Mouse (Mus musculus): ENCODE data around the gene Flywch2. TPM values are rescaled to one million over a fixed set of nuclear protein-coding genes. Genes with fewer than 3 reads are reported as not detected.
A peak's percentile ranks its signal among the peaks of the same experiment; 100 is the strongest.

The Flywch2 gene
- polyA plus RNA-seq, 1 experiment: 10.7 TPM

DNA sequence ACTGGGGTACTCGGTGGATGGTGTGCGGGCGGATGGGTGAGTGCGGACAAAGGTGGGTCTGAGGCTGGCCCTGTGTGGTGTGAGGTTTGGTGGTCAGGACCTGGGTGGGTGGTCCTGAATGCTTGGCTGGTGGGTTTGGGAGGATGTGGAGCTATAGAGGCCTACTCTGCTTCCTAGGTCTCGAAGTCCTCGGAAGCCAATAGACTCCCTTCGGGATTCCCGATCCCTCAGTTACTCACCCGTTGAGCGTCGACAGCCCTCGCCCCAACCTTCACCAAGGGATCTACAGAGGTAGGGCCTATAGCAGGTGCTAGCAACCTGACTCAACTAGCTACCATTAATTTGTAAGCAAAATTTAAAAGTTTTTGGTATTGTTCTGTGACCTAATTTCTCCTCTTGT lies 37.7 kb upstream of the Flywch2 start:
- H3K27me3 ChIP-seq (ENCODE audit: control insufficient read depth, insufficient read depth, low read length, poor library complexity, severe bottlenecking): no peaks in the 10 kb centered on the region
- peak overlapping the region; percentile 42 for H3K27ac ChIP-seq (ENCODE audit: insufficient read depth, low read length)
- no peak overlapping the region for H3K4me3 ChIP-seq (ENCODE audit: low read depth, low read length)
- H3K4me1 ChIP-seq (ENCODE audit: control insufficient read depth, insufficient read depth, low read length): peaks cover 8% of the 10 kb centered on the region
- H3K9me3 ChIP-seq (replicated peaks; ENCODE audit: control insufficient read depth, insufficient read depth, low read length, poor library complexity, severe bottlenecking): peaks cover 9% of the 10 kb centered on the region
- no peak overlapping the region for H3K9ac ChIP-seq (ENCODE audit: low read depth, poor library complexity, severe bottlenecking)
- H3K36me3 ChIP-seq (ENCODE audit: control insufficient read depth, insufficient read depth, low read length, poor library complexity, severe bottlenecking): peaks cover 83% of the 10 kb centered on the region
- TF ChIP-seq POLR2A (IDR thresholded peaks at IDR 0.05; ENCODE audit: insufficient read depth, low read length): no peak
- no peak for TF ChIP-seq CTCF (IDR thresholded peaks at IDR 0.05; ENCODE audit: low read depth, low read length)
- no peak for TF ChIP-seq EP300 (IDR thresholded peaks at IDR 0.05; ENCODE audit: insufficient read depth, low read depth, low read length)

DNA sequence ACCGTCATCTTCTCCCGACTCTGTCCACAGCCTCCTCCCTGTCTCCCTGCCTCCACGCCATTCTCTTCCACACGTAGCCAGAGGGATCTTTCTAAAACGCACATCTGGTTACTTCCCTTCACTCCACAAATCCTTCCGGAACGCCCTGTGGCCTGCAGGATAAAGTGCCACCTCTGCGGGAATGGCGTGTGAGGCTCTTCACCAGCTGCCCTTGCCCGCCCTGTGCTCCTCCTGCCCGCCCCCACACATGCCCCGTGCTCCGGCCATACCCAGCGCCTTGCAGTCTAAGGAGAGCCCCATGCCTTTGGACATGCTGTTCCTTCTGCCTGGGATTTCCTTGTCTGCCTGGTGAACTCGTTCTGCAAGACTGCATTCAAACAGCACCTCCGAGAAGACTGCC lies 37.1 kb upstream of the Flywch2 start:
- H3K27ac ChIP-seq (ENCODE audit: insufficient read depth, low read length): peak overlapping the region; percentile 42
- no peaks in the 10 kb centered on the region for H3K27me3 ChIP-seq (ENCODE audit: control insufficient read depth, insufficient read depth, low read length, poor library complexity, severe bottlenecking)
- H3K9ac ChIP-seq (ENCODE audit: low read depth, poor library complexity, severe bottlenecking): no peak overlapping the region
- H3K4me1 ChIP-seq (ENCODE audit: control insufficient read depth, insufficient read depth, low read length): peaks cover 8% of the 10 kb centered on the region
- no peak overlapping the region for H3K4me3 ChIP-seq (ENCODE audit: low read depth, low read length)
- peaks cover 89% of the 10 kb centered on the region for H3K36me3 ChIP-seq (ENCODE audit: control insufficient read depth, insufficient read depth, low read length, poor library complexity, severe bottlenecking)
- TF ChIP-seq CTCF (IDR thresholded peaks at IDR 0.05; ENCODE audit: low read depth, low read length): no peak
- TF ChIP-seq POLR2A (IDR thresholded peaks at IDR 0.05; ENCODE audit: insufficient read depth, low read length): no peak
- TF ChIP-seq EP300 (IDR thresholded peaks at IDR 0.05; ENCODE audit: insufficient read depth, low read depth, low read length): no peak
- H3K9me3 ChIP-seq (replicated peaks; ENCODE audit: control insufficient read depth, insufficient read depth, low read length, poor library complexity, severe bottlenecking): peaks cover 14% of the 10 kb centered on the region

DNA sequence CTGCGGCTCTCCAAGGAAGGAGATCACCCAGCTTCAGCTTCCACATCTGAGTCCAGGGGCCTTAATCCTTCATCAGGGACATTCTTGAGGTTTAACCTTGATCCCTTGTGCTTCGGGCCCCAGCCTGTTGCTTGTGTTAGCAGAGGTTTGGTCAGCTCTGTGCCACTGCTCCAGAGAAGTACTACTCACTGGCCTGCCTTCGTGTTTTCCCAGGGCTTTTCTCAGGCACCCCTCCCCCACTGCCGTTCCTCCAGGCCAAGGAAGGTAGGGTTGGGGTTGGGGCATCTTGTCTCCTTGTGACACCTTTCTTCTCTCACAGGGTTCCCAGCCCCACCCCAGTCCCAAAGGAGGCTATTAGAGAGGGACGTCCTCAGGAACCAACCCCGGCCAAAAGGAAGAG lies 36.2 kb upstream of the Flywch2 start:
- Histone ChIP-seq H3K36me3 (ENCODE audit: control insufficient read depth, insufficient read depth, low read length, poor library complexity, severe bottlenecking) (peaks cover 94% of the 10 kb centered on the region), H3K4me3 (ENCODE audit: low read depth, low read length) (no peak overlapping the region)

DNA sequence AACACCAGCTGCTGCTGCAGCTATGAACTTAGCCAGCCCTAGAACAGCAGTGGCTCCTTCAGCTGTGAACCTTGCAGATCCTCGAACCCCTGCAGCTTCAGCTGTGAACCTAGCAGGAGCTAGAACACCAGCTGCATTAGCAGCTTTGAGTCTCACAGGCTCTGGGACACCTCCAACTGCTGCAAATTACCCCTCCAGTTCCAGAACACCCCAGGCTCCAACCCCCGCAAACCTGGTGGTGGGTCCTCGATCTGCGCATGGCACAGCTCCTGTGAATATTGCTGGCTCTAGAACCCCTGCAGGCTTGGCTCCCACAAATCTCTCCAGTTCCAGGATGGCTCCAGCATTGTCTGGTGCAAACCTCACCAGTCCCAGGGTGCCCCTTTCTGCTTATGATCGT lies 34.9 kb upstream of the Flywch2 start:
- Histone ChIP-seq H3K9ac (ENCODE audit: low read depth, poor library complexity, severe bottlenecking) (no peak overlapping the region), H3K9me3 (replicated peaks; ENCODE audit: control insufficient read depth, insufficient read depth, low read length, poor library complexity, severe bottlenecking) (peaks cover 37% of the 10 kb centered on the region)

More for the DNA sequence above, 36.2 kb upstream of the Flywch2 start:
- H3K4me1 ChIP-seq (ENCODE audit: control insufficient read depth, insufficient read depth, low read length): peaks cover 8% of the 10 kb centered on the region
- TF ChIP-seq EP300 (IDR thresholded peaks at IDR 0.05; ENCODE audit: insufficient read depth, low read depth, low read length) (0 out of 2 replicates have a peak, but pooled peaks have one; percentile 7), POLR2A (IDR thresholded peaks at IDR 0.05; ENCODE audit: insufficient read depth, low read length) (no peak)
- H3K27ac ChIP-seq (ENCODE audit: insufficient read depth, low read length): peak overlapping the region; percentile 24
- no peak overlapping the region for H3K9ac ChIP-seq (ENCODE audit: low read depth, poor library complexity, severe bottlenecking)
- H3K27me3 ChIP-seq (ENCODE audit: control insufficient read depth, insufficient read depth, low read length, poor library complexity, severe bottlenecking): no peaks in the 10 kb centered on the region
- H3K9me3 ChIP-seq (replicated peaks; ENCODE audit: control insufficient read depth, insufficient read depth, low read length, poor library complexity, severe bottlenecking): peaks cover 24% of the 10 kb centered on the region

DNA sequence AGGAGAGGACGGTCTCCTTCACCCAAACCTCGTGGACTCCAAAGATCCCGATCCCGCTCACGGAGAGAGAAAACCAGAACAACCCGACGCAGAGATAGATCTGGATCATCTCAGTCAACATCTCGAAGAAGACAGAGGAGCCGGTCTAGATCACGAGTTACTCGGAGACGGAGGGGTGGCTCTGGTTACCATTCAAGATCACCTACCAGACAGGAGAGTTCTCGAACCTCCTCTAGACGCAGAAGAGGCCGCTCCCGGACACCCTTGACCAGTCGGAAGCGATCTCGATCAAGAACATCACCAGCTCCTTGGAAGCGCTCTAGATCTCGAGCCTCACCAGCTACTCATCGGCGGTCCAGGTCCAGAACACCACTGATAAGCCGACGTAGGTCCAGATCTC lies 33.4 kb upstream of the Flywch2 start:
- H3K9ac ChIP-seq (ENCODE audit: low read depth, poor library complexity, severe bottlenecking): no peak overlapping the region
- H3K36me3 ChIP-seq (ENCODE audit: control insufficient read depth, insufficient read depth, low read length, poor library complexity, severe bottlenecking): peaks cover 94% of the 10 kb centered on the region
- no peaks in the 10 kb centered on the region for H3K27me3 ChIP-seq (ENCODE audit: control insufficient read depth, insufficient read depth, low read length, poor library complexity, severe bottlenecking)
- TF ChIP-seq POLR2A (IDR thresholded peaks at IDR 0.05; ENCODE audit: insufficient read depth, low read length): no peak
- TF ChIP-seq CTCF (IDR thresholded peaks at IDR 0.05; ENCODE audit: low read depth, low read length): no peak
- TF ChIP-seq EP300 (IDR thresholded peaks at IDR 0.05; ENCODE audit: insufficient read depth, low read depth, low read length): no peak
- peaks cover 52% of the 10 kb centered on the region for H3K9me3 ChIP-seq (replicated peaks; ENCODE audit: control insufficient read depth, insufficient read depth, low read length, poor library complexity, severe bottlenecking)
- no peak overlapping the region for H3K27ac ChIP-seq (ENCODE audit: insufficient read depth, low read length)
- H3K4me3 ChIP-seq (ENCODE audit: low read depth, low read length): no peak overlapping the region
- peaks cover 8% of the 10 kb centered on the region for H3K4me1 ChIP-seq (ENCODE audit: control insufficient read depth, insufficient read depth, low read length)

More for the DNA sequence above, 34.9 kb upstream of the Flywch2 start:
- Histone ChIP-seq H3K4me3 (ENCODE audit: low read depth, low read length) (no peak overlapping the region), H3K36me3 (ENCODE audit: control insufficient read depth, insufficient read depth, low read length, poor library complexity, severe bottlenecking) (peaks cover 94% of the 10 kb centered on the region), H3K27ac (ENCODE audit: insufficient read depth, low read length) (no peak overlapping the region), H3K27me3 (ENCODE audit: control insufficient read depth, insufficient read depth, low read length, poor library complexity, severe bottlenecking) (no peaks in the 10 kb centered on the region), H3K4me1 (ENCODE audit: control insufficient read depth, insufficient read depth, low read length) (peaks cover 8% of the 10 kb centered on the region)
- TF ChIP-seq CTCF (IDR thresholded peaks at IDR 0.05; ENCODE audit: low read depth, low read length): no peak
- no peak for TF ChIP-seq EP300 (IDR thresholded peaks at IDR 0.05; ENCODE audit: insufficient read depth, low read depth, low read length)
- TF ChIP-seq POLR2A (IDR thresholded peaks at IDR 0.05; ENCODE audit: insufficient read depth, low read length): no peak

DNA sequence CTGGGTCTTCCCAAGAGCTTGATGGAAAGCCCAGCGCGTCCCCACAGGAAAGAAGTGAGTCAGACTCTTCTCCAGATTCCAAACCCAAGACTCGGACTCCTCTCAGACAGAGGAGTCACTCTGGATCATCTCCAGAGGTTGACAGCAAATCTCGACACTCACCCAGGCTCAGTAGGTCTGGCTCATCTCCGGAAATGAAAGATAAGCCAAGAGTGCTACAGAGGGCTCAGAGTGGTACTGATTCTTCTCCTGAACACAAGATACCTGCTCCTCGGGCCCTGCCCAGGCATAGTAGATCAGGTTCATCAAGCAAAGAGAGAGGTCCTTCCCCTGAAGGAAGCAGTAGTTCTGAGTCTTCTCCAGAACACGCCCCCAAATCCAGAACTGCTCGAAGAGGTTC lies 32.7 kb upstream of the Flywch2 start:
- TF ChIP-seq EP300 (IDR thresholded peaks at IDR 0.05; ENCODE audit: insufficient read depth, low read depth, low read length) (no peak), CTCF (IDR thresholded peaks at IDR 0.05; ENCODE audit: low read depth, low read length) (no peak), POLR2A (IDR thresholded peaks at IDR 0.05; ENCODE audit: insufficient read depth, low read length) (no peak)

More for the DNA sequence above, 32.7 kb upstream of the Flywch2 start:
- Histone ChIP-seq H3K4me3 (ENCODE audit: low read depth, low read length) (no peak overlapping the region), H3K4me1 (ENCODE audit: control insufficient read depth, insufficient read depth, low read length) (peaks cover 8% of the 10 kb centered on the region), H3K9ac (ENCODE audit: low read depth, poor library complexity, severe bottlenecking) (no peak overlapping the region), H3K27ac (ENCODE audit: insufficient read depth, low read length) (no peak overlapping the region), H3K27me3 (ENCODE audit: control insufficient read depth, insufficient read depth, low read length, poor library complexity, severe bottlenecking) (no peaks in the 10 kb centered on the region), H3K9me3 (replicated peaks; ENCODE audit: control insufficient read depth, insufficient read depth, low read length, poor library complexity, severe bottlenecking) (peaks cover 58% of the 10 kb centered on the region), H3K36me3 (ENCODE audit: control insufficient read depth, insufficient read depth, low read length, poor library complexity, severe bottlenecking) (peaks cover 95% of the 10 kb centered on the region)
